16 mouse cellular contexts compared by ENCODE assay signal in the genomic region with DNA sequence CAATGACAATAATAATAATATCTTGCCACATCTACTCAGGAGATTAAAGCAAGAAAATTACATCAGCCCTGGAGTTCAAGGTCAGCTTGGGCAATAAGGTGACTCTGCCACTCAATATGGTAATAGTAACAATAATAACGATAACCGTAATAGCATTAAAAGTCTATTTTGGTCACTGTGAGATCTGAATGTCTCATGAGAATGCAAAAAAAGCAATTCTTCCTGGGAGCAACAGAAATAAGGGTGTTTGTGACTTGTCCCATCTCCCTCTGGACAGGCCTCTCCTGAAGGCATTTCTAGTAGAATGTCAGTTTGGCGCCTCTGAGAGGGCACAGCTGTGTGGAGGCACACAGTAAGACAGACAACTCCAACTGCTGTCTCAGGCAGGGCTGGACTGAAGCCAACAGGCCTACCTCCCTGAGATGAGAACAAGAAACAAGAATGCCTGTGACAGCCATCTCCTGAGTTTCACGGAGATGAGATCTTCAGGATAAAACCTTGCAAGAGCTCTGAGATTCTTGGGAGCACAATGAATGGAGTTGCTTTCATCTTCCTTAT.
DNase-seq lines count a peak whose midpoint lies in the region; TF ChIP-seq lines count a peak whose summit lies in the region.
"Had no signal": no experiment of that assay in that cellular context is flagged by ENCODE, and none has a peak within 500 bp of the region (broad histone marks: within the 10 kb centered on the region; RNA-seq: fewer than 3 reads in every experiment).

No protein-coding gene starts in this region.

- TF ChIP-seq CTCF in layer of hippocampus, adult 2 months (conservative IDR thresholded peaks at IDR 0.05), result no peak

- peak; percentile 36 to 54 for DNase-seq in cerebellum, postnatal 14 days
- DNase-seq in cerebellum, adult 18-20 months, result no peak
- DNase-seq in layer of hippocampus, adult 2 months (ENCODE audit: low spot score in 2 of 2), result no peak
- no peak for DNase-seq in layer of hippocampus, postnatal 25 days (ENCODE audit: extremely low spot score in 1 of 2, low spot score in 1 of 2)
- peak; percentile 39 for DNase-seq in right cerebral cortex, postnatal 10 days (ENCODE audit: low spot score in 2 of 2)
- no peak for DNase-seq in right cerebral cortex, postnatal 4 days
- DNase-seq in thymus, postnatal 10 days (ENCODE audit: low spot score in 2 of 2), result no peak
- DNase-seq in urinary bladder, postnatal 4 days (ENCODE audit: low spot score in 2 of 2), result no peak
- DNase-seq: adrenal gland, postnatal 25 days; heart, postnatal 10 days; kidney, adult 8-10 months; liver, postnatal 0 days; thymus, postnatal 25 days had no signal

- H3K4me3 ChIP-seq in layer of hippocampus, adult 2 months, result no peak overlapping the region
- H3K4me3 ChIP-seq: embryonic facial prominence, embryonic 12.5 days; limb, embryonic 12.5 days; midbrain, embryonic 13.5 days had no signal

- peak overlapping the region; percentile 74 for H3K27ac ChIP-seq in layer of hippocampus, adult 2 months
- H3K27ac ChIP-seq: embryonic facial prominence, embryonic 12.5 days; limb, embryonic 12.5 days; midbrain, embryonic 13.5 days had no signal

Comparison
In these comparisons a context has a peak if more than half of its experiments do, and no peak if none do; other contexts are left out.
1. DNase-seq: peak in cerebellum, postnatal 14 days (2 of 2) and right cerebral cortex, postnatal 10 days (2 of 2); none in cerebellum, adult 18-20 months (0 of 2), layer of hippocampus, adult 2 months (0 of 2), layer of hippocampus, postnatal 25 days (0 of 2), right cerebral cortex, postnatal 4 days (single experiment), thymus, postnatal 10 days (0 of 2) and urinary bladder, postnatal 4 days (0 of 2).